In genomic region chr11:97883542-97883917, GRCm38 (mm10) we compare ENCODE assay signal across 8 mouse cellular contexts. TPM values are rescaled to one million over a fixed set of nuclear protein-coding genes. Genes with fewer than 3 reads are reported as not detected.
A peak's percentile ranks its signal among the peaks of the same experiment; 100 is the strongest.
DNase-seq lines count a peak whose midpoint lies in the region; ATAC-seq lines count a peak whose summit lies in the region.

No protein-coding gene starts in this region.

- peak overlapping the region; percentile 72 for H3K9ac ChIP-seq in intestine, embryonic 16.5 days (ENCODE audit: low read depth, low read length)

- H3K27me3 ChIP-seq in intestine, embryonic 16.5 days (replicated peaks; ENCODE audit: control insufficient read depth, insufficient read depth, low read length) = no peaks in the 10 kb centered on the region

- H3K4me3 ChIP-seq in intestine, embryonic 16.5 days (ENCODE audit: low read length) = peak overlapping the region; percentile 70

- DNase-seq in adrenal gland, adult 2 months = peak; percentile 84
- peak; percentile 61 for DNase-seq in embryo, embryonic 11.5 days (ENCODE audit: low read depth, low spot score)
- DNase-seq in gastrocnemius, postnatal 4 days (ENCODE audit: low spot score in 2 of 2) = peak; percentile 31 to 59
- DNase-seq in left cerebral cortex, postnatal 36 days (ENCODE audit: low spot score in 2 of 2) = peak; percentile 55 to 60
- peak; percentile 74 for DNase-seq in mesoderm, embryonic 11.5 days (ENCODE audit: low read depth, low spot score)
- DNase-seq in right cerebral cortex, postnatal 36 days (ENCODE audit: low spot score in 2 of 2) = peak; percentile 45 to 52
- no peak for DNase-seq in adipocyte (ENCODE audit: low spot score)

- no peaks in the 10 kb centered on the region for H3K4me1 ChIP-seq in intestine, embryonic 16.5 days (ENCODE audit: control insufficient read depth, insufficient read depth, low read length)

- intact Hi-C loops in left cerebral cortex, postnatal 36 days (cut with DNase I) = loop anchor here (1.0 kb wide), 1 partner anchor 101 kb away; the partner anchor contains the start of gene Rpl23

- H3K4me2 ChIP-seq in intestine, embryonic 16.5 days (ENCODE audit: low read depth, low read length) = peak overlapping the region; percentile 62

- peak; percentile 73 for ATAC-seq in intestine, embryonic 16.5 days

- H3K36me3 ChIP-seq in intestine, embryonic 16.5 days (ENCODE audit: control insufficient read depth, insufficient read depth, low read length) = no peaks in the 10 kb centered on the region

- 6% methylated on average over 26 of the region's 26 CpGs for WGBS in intestine, embryonic 16.5 days

- peak overlapping the region; percentile 90 for H3K27ac ChIP-seq in intestine, embryonic 16.5 days (ENCODE audit: low read length)

- H3K9me3 ChIP-seq in intestine, embryonic 16.5 days (ENCODE audit: control insufficient read depth, low read length) = no peaks in the 10 kb centered on the region

RNA-seq across cellular contexts. Expression of gene Fbxo47, which starts 0.4 kb away (rescaled TPM):
- total RNA-seq in adrenal gland, adult 2 months (2021) = 1 to 10 TPM in 1 of 2 experiments, under 1 TPM in 1; 0.78 to 1.0 TPM
- polyA plus RNA-seq in adrenal gland, adult 2 months (2012; rRNA removed) = 0.21 TPM in 1 of 2 replicates, not detected in the other
- under 1 TPM; 0.27 to 0.44 TPM for total RNA-seq in gastrocnemius, postnatal 4 days (2021)
- 0.26 and 0.78 TPM in 2 replicates for polyA plus RNA-seq in intestine, embryonic 16.5 days (2015; fragmentation: Nextera tagmentation; extraction: Ambion mirVana)
- total RNA-seq in left cerebral cortex, postnatal 36 days (2021) = 1 to 10 TPM; 1.9 to 3.7 TPM

RNA-seq across cellular contexts. Expression of gene B230217C12Rik, which starts 43.0 kb away (rescaled TPM):
- total RNA-seq in adrenal gland, adult 2 months (2021) = 1 to 10 TPM; 2.9 to 4.6 TPM
- 1.8 and 2.5 TPM in 2 replicates for polyA plus RNA-seq in adrenal gland, adult 2 months (2012; rRNA removed)
- total RNA-seq in gastrocnemius, postnatal 4 days (2021) = 1 to 10 TPM; 1.0 to 2.4 TPM
- 4.1 TPM in 2 replicates for polyA plus RNA-seq in intestine, embryonic 16.5 days (2015; fragmentation: Nextera tagmentation; extraction: Ambion mirVana)
- total RNA-seq in left cerebral cortex, postnatal 36 days (2021) = 10 to 100 TPM; 79.9 to 81.0 TPM

Comparison
In these comparisons a context has a peak if more than half of its experiments do, and no peak if none do; other contexts are left out.
1. RNA of gene B230217C12Rik, which starts 43.0 kb away (total RNA-seq): 79.9 to 81.0 TPM in left cerebral cortex, postnatal 36 days; 2.9 to 4.6 TPM in adrenal gland, adult 2 months and 1.0 to 2.4 TPM in gastrocnemius, postnatal 4 days; every median in the first group is over 10 times any median in the second.